Mouse (Mus musculus) megakaryocyte, embryonic 14.5 days (primary cell): ENCODE results near the gene Arhgef25. TPM values are rescaled to one million over a fixed set of nuclear protein-coding genes. Genes with fewer than 3 reads are reported as not detected.
"Not testable (repeated sequence)": the region's sequence is repeated elsewhere in the genome, so short reads cannot be mapped to it uniquely, and the experiment has no call there.

Experiments
- H3K27me3 ChIP-seq: replicated peaks from 2 replicates; pipeline ENCODE3; 2012; ENCODE audit warnings: inconsistent platforms
- H3K36me3 ChIP-seq: replicated peaks from 2 replicates; pipeline ENCODE3; 2012; ENCODE audit warnings: low read length, inconsistent platforms, mixed read lengths
- H3K4me1 ChIP-seq: 2 replicates; pipeline ENCODE4 v1.6.1; 2012; ENCODE audit warnings: inconsistent platforms
- H3K4me3 ChIP-seq: replicated peaks from 2 replicates; pipeline ENCODE3; 2012; ENCODE audit warnings: moderate library complexity, mild to moderate bottlenecking, inconsistent platforms
- H3K9me3 ChIP-seq: 2 replicates; pipeline ENCODE4 v1.6.1; 2012; ENCODE audit warnings: inconsistent platforms
- FLI1 ChIP-seq: IDR thresholded peaks from 2 replicates; pipeline ENCODE4 v1.6.1; 2012; ENCODE audit warnings: low read length, inconsistent platforms, mixed read lengths
- GATA1 ChIP-seq: IDR thresholded peaks from 3 replicates; pipeline ENCODE4 v1.6.1; 2012; ENCODE audit warnings: mixed read lengths, low read length, inconsistent platforms, borderline replicate concordance
- polyA plus RNA-seq: library from polyadenylated mRNA; stranded (reverse); fragments of >175 nt; gene quantifications from 2 replicates; pipeline ENCODE4 v1.2.3, GENCODE M21; 2012; ENCODE audit warnings: low replicate concordance; ENCODE audit not compliant: insufficient read depth

Gene Arhgef25
- polyA plus RNA-seq, 1 experiment, result not detected

- TF ChIP-seq GATA1 (no peak), FLI1 (no peak)
- peaks cover 16% of the 10 kb centered on the region for H3K27me3 ChIP-seq
- H3K4me1 ChIP-seq, result peaks cover 63% of the 10 kb centered on the region
- peaks cover 46% of the 10 kb centered on the region for H3K36me3 ChIP-seq
- H3K4me3 ChIP-seq, result peak overlapping the region; percentile 97
- H3K9me3 ChIP-seq, result no peaks in the 10 kb centered on the region
Measured at GRCm38 (mm10) chr10:127166771-127167613, 22.9 kb downstream of the Arhgef25 start.

GRCm38 (mm10) chr10:127166404-127166715 is 23.5 kb downstream of the Arhgef25 start:
- peaks cover 40% of the 10 kb centered on the region for H3K36me3 ChIP-seq
- H3K4me1 ChIP-seq, result peaks cover 63% of the 10 kb centered on the region
- TF ChIP-seq GATA1, result no peak
- TF ChIP-seq FLI1, result no peak
- peak overlapping the region; percentile 97 for H3K4me3 ChIP-seq
- H3K9me3 ChIP-seq, result no peaks in the 10 kb centered on the region
- H3K27me3 ChIP-seq, result peaks cover 16% of the 10 kb centered on the region

GRCm38 (mm10) chr10:127165654-127166403 is 24.1 kb downstream of the Arhgef25 start:
- Histone ChIP-seq H3K27me3 (peaks cover 16% of the 10 kb centered on the region), H3K4me1 (peaks cover 58% of the 10 kb centered on the region)
- no peak for TF ChIP-seq GATA1
- TF ChIP-seq FLI1, result no peak

GRCm38 (mm10) chr10:127165354-127165653 is 24.6 kb downstream of the Arhgef25 start:
- TF ChIP-seq FLI1 (no peak), GATA1 (no peak)
- H3K4me1 ChIP-seq, result peaks cover 53% of the 10 kb centered on the region
- H3K36me3 ChIP-seq, result peaks cover 31% of the 10 kb centered on the region
- peaks cover 16% of the 10 kb centered on the region for H3K27me3 ChIP-seq
- H3K9me3 ChIP-seq, result no peaks in the 10 kb centered on the region
- H3K4me3 ChIP-seq, result peak overlapping the region; percentile 97

More at GRCm38 (mm10) chr10:127165654-127166403, 24.1 kb downstream of the Arhgef25 start:
- peak overlapping the region; percentile 97 for H3K4me3 ChIP-seq
- H3K9me3 ChIP-seq, result no peaks in the 10 kb centered on the region
- H3K36me3 ChIP-seq, result peaks cover 35% of the 10 kb centered on the region

- Histone ChIP-seq H3K27me3 (peaks cover 16% of the 10 kb centered on the region), H3K4me1 (peaks cover 49% of the 10 kb centered on the region), H3K36me3 (peaks cover 26% of the 10 kb centered on the region), H3K4me3 (peak within 1 kb of the TSS; percentile 97), H3K9me3 (no peaks in the 10 kb centered on the region)
- TF ChIP-seq FLI1 (no peak), GATA1 (no peak)
Measured at GRCm38 (mm10) chr10:127164631-127165353, 25.1 kb downstream of the Arhgef25 start, which contains the start of gene B4galnt1. Gene B4galnt1 (plus strand): TSS chr10:127165225.

GRCm38 (mm10) chr10:127164190-127164589 is 25.7 kb downstream of the Arhgef25 start:
- H3K4me3 ChIP-seq, result peak overlapping the region; percentile 97
- no peak for TF ChIP-seq GATA1
- no peak for TF ChIP-seq FLI1
- H3K36me3 ChIP-seq, result peaks cover 21% of the 10 kb centered on the region
- no peaks in the 10 kb centered on the region for H3K9me3 ChIP-seq
- peaks cover 16% of the 10 kb centered on the region for H3K27me3 ChIP-seq
- H3K4me1 ChIP-seq, result peaks cover 49% of the 10 kb centered on the region

GRCm38 (mm10) chr10:127162771-127163261 is 27.1 kb downstream of the Arhgef25 start:
- Histone ChIP-seq H3K4me1 (peaks cover 46% of the 10 kb centered on the region), H3K27me3 (peaks cover 16% of the 10 kb centered on the region), H3K36me3 (peaks cover 11% of the 10 kb centered on the region)
- not testable (repeated sequence) for H3K4me3 ChIP-seq, H3K9me3 ChIP-seq

GRCm38 (mm10) chr10:127160728-127161127 is 29.2 kb downstream of the Arhgef25 start:
- Histone ChIP-seq H3K4me3 (no peak overlapping the region), H3K4me1 (peaks cover 25% of the 10 kb centered on the region), H3K36me3 (no peaks in the 10 kb centered on the region), H3K9me3 (no peaks in the 10 kb centered on the region), H3K27me3 (peaks cover 4% of the 10 kb centered on the region)
- TF ChIP-seq FLI1 (no peak), GATA1 (no peak)

GRCm38 (mm10) chr10:127160081-127160480 is 29.8 kb downstream of the Arhgef25 start:
- no peaks in the 10 kb centered on the region for H3K9me3 ChIP-seq
- H3K27me3 ChIP-seq, result no peaks in the 10 kb centered on the region
- H3K4me1 ChIP-seq, result peaks cover 20% of the 10 kb centered on the region
- no peaks in the 10 kb centered on the region for H3K36me3 ChIP-seq
- no peak overlapping the region for H3K4me3 ChIP-seq
- no peak for TF ChIP-seq FLI1
- no peak for TF ChIP-seq GATA1

GRCm38 (mm10) chr10:127158471-127158870 is 31.4 kb downstream of the Arhgef25 start:
- Histone ChIP-seq H3K27me3 (peaks cover 2% of the 10 kb centered on the region), H3K9me3 (no peaks in the 10 kb centered on the region), H3K4me1 (peaks cover 10% of the 10 kb centered on the region), H3K4me3 (no peak overlapping the region), H3K36me3 (no peaks in the 10 kb centered on the region)
- TF ChIP-seq GATA1 (no peak), FLI1 (no peak)
